Comparison of ENCODE assay signal across 10 mouse cellular contexts in the genomic region with DNA sequence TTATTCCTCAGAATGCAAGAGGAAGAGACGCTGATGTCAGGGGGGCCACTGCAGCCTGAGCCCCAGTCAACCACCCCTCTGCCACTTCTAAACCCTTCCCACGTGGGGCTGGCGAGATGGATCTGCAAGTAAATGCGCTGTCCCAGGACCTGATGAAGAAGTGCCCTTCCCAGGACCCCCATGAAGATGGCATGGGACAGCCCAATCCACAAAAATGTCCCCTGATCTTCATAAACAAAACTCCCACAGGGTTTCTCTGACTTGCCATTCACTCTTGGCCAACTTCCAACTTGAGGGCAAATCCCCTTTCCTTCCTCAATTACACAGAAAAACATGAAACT.
DNase-seq lines count a peak whose midpoint lies in the region; ATAC-seq lines count a peak whose summit lies in the region.
"Had no signal": no experiment of that assay in that cellular context is flagged by ENCODE, and none has a peak within 500 bp of the region (broad histone marks: within the 10 kb centered on the region; RNA-seq: fewer than 3 reads in every experiment).

No protein-coding gene starts in this region.

- no peak for ATAC-seq in heart, embryonic 16.5 days (replicated peaks; ENCODE audit: extremely low read depth, insufficient read depth, low FRiP score)
- ATAC-seq in midbrain, embryonic 13.5 days, result peak; percentile 20; the same call in 1 of the 2 replicates
- ATAC-seq in hindbrain, embryonic 15.5 days (ENCODE audit: low FRiP score, low read depth), result no peak
- ATAC-seq in stomach, embryonic 16.5 days (ENCODE audit: insufficient read depth, low FRiP score), result no peak
- ATAC-seq: CD4-positive, CD25-positive, alpha-beta regulatory T cell, adult 4 months had no signal

- no peaks in the 10 kb centered on the region for H3K9me3 ChIP-seq in heart, embryonic 16.5 days (replicated peaks; ENCODE audit: control insufficient read depth, low read length)
- no peaks in the 10 kb centered on the region for H3K9me3 ChIP-seq in midbrain, embryonic 13.5 days
- H3K9me3 ChIP-seq in midbrain, embryonic 10.5 days (replicated peaks), result no peaks in the 10 kb centered on the region; the same call in 1 of the 2 replicates
- H3K9me3 ChIP-seq in hindbrain, embryonic 15.5 days, result no peaks in the 10 kb centered on the region
- no peaks in the 10 kb centered on the region for H3K9me3 ChIP-seq in stomach, embryonic 16.5 days (replicated peaks; ENCODE audit: control insufficient read depth, low read length)

- H3K9ac ChIP-seq in heart, embryonic 16.5 days (ENCODE audit: low read length), result no peak overlapping the region
- no peak overlapping the region for H3K9ac ChIP-seq in midbrain, embryonic 13.5 days (replicated peaks)
- no peak overlapping the region for H3K9ac ChIP-seq in hindbrain, embryonic 15.5 days
- H3K9ac ChIP-seq in stomach, embryonic 16.5 days (ENCODE audit: low read length), result no peak overlapping the region

- H3K27me3 ChIP-seq in heart, embryonic 16.5 days (ENCODE audit: control insufficient read depth, insufficient read depth, low read length), result no peaks in the 10 kb centered on the region
- H3K27me3 ChIP-seq in midbrain, embryonic 13.5 days, result no peaks in the 10 kb centered on the region
- no peaks in the 10 kb centered on the region for H3K27me3 ChIP-seq in midbrain, embryonic 10.5 days (ENCODE audit: low read depth, poor library complexity, severe bottlenecking)
- no peaks in the 10 kb centered on the region for H3K27me3 ChIP-seq in hindbrain, embryonic 15.5 days
- no peaks in the 10 kb centered on the region for H3K27me3 ChIP-seq in stomach, embryonic 16.5 days (ENCODE audit: control insufficient read depth, insufficient read depth, low read length)

- no peak overlapping the region for H3K4me2 ChIP-seq in heart, embryonic 16.5 days (ENCODE audit: low read depth, low read length)
- H3K4me2 ChIP-seq in midbrain, embryonic 13.5 days (replicated peaks), result no peak overlapping the region
- peak overlapping the region; percentile 26; the same call in 1 of the 2 replicates for H3K4me2 ChIP-seq in hindbrain, embryonic 15.5 days
- no peak overlapping the region for H3K4me2 ChIP-seq in stomach, embryonic 16.5 days (ENCODE audit: low read depth, low read length)

- H3K4me1 ChIP-seq in heart, embryonic 16.5 days (ENCODE audit: control insufficient read depth, insufficient read depth, low read length), result peaks cover 2% of the 10 kb centered on the region
- peaks cover 9% of the 10 kb centered on the region for H3K4me1 ChIP-seq in midbrain, embryonic 13.5 days (replicated peaks)
- 0 out of 2 replicates have a peak, but pooled peaks cover 2% of the 10 kb centered on the region for H3K4me1 ChIP-seq in midbrain, embryonic 10.5 days
- peaks cover 15% of the 10 kb centered on the region for H3K4me1 ChIP-seq in hindbrain, embryonic 15.5 days (replicated peaks)
- H3K4me1 ChIP-seq in stomach, embryonic 16.5 days (ENCODE audit: control insufficient read depth, insufficient read depth, low read length), result no peaks in the 10 kb centered on the region

- WGBS in heart, embryonic 16.5 days, result 82% methylated on average over 4 of the region's 4 CpGs
- 74% methylated on average over 4 of the region's 4 CpGs for WGBS in midbrain, embryonic 13.5 days
- WGBS in midbrain, embryonic 10.5 days, result 92% methylated on average over 4 of the region's 4 CpGs
- 39% methylated on average over 4 of the region's 4 CpGs for WGBS in hindbrain, embryonic 15.5 days
- 75% methylated on average over 4 of the region's 4 CpGs for WGBS in stomach, embryonic 16.5 days

- H3K27ac ChIP-seq in heart, embryonic 16.5 days (ENCODE audit: low read length), result peak overlapping the region; percentile 59
- H3K27ac ChIP-seq in midbrain, embryonic 13.5 days, result peak overlapping the region; percentile 51; the same call in 1 of the 2 replicates
- H3K27ac ChIP-seq in midbrain, embryonic 10.5 days (replicated peaks), result no peak overlapping the region
- peak overlapping the region; percentile 79 for H3K27ac ChIP-seq in hindbrain, embryonic 15.5 days (replicated peaks)
- H3K27ac ChIP-seq in stomach, embryonic 16.5 days (ENCODE audit: low read length), result peak overlapping the region; percentile 12

- no peak overlapping the region for H3K4me3 ChIP-seq in heart, embryonic 16.5 days (ENCODE audit: low read length)
- H3K4me3 ChIP-seq in midbrain, embryonic 13.5 days (replicated peaks), result no peak overlapping the region
- H3K4me3 ChIP-seq in midbrain, embryonic 10.5 days, result no peak overlapping the region
- no peak overlapping the region for H3K4me3 ChIP-seq in hindbrain, embryonic 15.5 days
- H3K4me3 ChIP-seq in stomach, embryonic 16.5 days (replicated peaks; ENCODE audit: low read length), result no peak overlapping the region
- H3K4me3 ChIP-seq: myocyte had no signal

- peaks cover 21% of the 10 kb centered on the region for H3K36me3 ChIP-seq in heart, embryonic 16.5 days (ENCODE audit: control insufficient read depth, insufficient read depth)
- H3K36me3 ChIP-seq in midbrain, embryonic 13.5 days, result peaks cover 47% of the 10 kb centered on the region
- peaks cover 97% of the 10 kb centered on the region for H3K36me3 ChIP-seq in midbrain, embryonic 10.5 days
- H3K36me3 ChIP-seq in hindbrain, embryonic 15.5 days, result peaks cover 21% of the 10 kb centered on the region
- H3K36me3 ChIP-seq in stomach, embryonic 16.5 days (ENCODE audit: control insufficient read depth, insufficient read depth, low read length), result no peaks in the 10 kb centered on the region

- no peak for DNase-seq in heart, postnatal 4 days
- no peak for DNase-seq in midbrain, embryonic 10.5 days (ENCODE audit: low spot score)
- no peak for DNase-seq in adrenal gland, postnatal 14 days
- no peak for DNase-seq in cerebellum, adult 18-20 months
